Comparison of ENCODE assay signal across 8 mouse cellular contexts in the genomic region with DNA sequence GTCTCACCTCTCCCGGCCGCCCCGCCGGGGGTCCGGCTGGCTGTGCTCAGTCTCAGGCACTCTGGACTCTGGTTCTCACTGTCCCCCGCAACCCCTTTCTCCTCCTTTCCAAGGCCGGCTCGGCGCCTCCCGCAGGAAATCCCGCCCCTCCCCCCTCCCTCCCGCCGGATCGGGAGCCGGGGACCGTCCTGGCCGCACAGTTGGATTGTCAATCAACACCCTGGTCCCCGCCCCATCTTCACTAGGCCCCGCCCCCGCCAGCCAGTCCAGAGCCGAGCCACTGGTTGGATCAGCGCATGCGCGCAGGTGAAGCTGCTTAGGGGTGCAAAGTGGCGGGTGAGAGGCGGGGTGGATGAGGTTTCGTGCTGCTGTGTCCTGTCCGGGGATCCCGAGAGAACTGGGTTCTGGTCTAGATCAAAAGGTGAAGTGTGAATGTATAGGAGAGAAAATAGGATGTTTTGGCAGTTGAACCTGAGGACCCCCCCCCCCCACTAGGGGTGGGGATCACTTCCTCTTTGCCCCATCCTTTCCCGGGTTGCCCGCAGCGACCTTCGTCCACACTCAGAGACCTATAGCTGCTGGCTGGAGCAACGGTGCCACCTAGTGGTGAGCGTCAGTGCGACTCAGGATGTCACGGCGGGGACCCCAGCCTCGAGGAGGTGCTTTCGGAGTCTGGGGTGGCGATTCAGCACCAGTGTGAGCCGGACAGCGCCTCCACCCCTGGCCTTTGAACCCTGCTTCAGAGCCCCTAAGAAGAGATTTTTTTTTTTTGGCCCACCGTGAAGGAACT. TPM values are rescaled to one million over a fixed set of nuclear protein-coding genes. Genes with fewer than 3 reads are reported as not detected.
DNase-seq lines count a peak whose midpoint lies in the region; ATAC-seq and TF ChIP-seq lines count a peak whose summit lies in the region.

TSS of gene Caskin2 (minus strand) at position 133 of the 790 bp plus-strand sequence.

- H3K4me3 ChIP-seq in bone marrow, adult 2 months (replicated peaks; ENCODE audit: control insufficient read depth, low read depth, low read length) = peak within 1 kb of the TSS; percentile 83
- H3K4me3 ChIP-seq in embryonic facial prominence, embryonic 15.5 days (replicated peaks) = peak within 1 kb of the TSS; percentile 81
- peak within 1 kb of the TSS; percentile 84 for H3K4me3 ChIP-seq in kidney, embryonic 14.5 days (ENCODE audit: low read length)
- peak within 1 kb of the TSS; percentile 96 for H3K4me3 ChIP-seq in limb, embryonic 15.5 days

- H3K27ac ChIP-seq in bone marrow, adult 2 months (ENCODE audit: control insufficient read depth, insufficient read depth, low read depth, low read length, poor library complexity) = peak within 1 kb of the TSS; percentile 64
- H3K27ac ChIP-seq in embryonic facial prominence, embryonic 15.5 days (replicated peaks) = peak within 1 kb of the TSS; percentile 90
- H3K27ac ChIP-seq in kidney, embryonic 14.5 days (ENCODE audit: low read depth, low read length) = peak within 1 kb of the TSS; percentile 81
- H3K27ac ChIP-seq in limb, embryonic 15.5 days = peak within 1 kb of the TSS; percentile 88

- ATAC-seq in embryonic facial prominence, embryonic 15.5 days (ENCODE audit: insufficient number of reproducible peaks, low FRiP score, low TSS enrichment, low read depth) = peak; percentile 92
- peak; percentile 90 for ATAC-seq in kidney, embryonic 14.5 days (ENCODE audit: low FRiP score, low TSS enrichment)
- ATAC-seq in limb, embryonic 15.5 days (ENCODE audit: insufficient number of reproducible peaks, low FRiP score, low TSS enrichment, low read depth) = peak; percentile 91

- peak within 1 kb of the TSS; percentile 96 for H3K4me2 ChIP-seq in embryonic facial prominence, embryonic 15.5 days (replicated peaks)
- peak within 1 kb of the TSS; percentile 82 for H3K4me2 ChIP-seq in kidney, embryonic 14.5 days (replicated peaks; ENCODE audit: low read depth, low read length)
- peak within 1 kb of the TSS; percentile 91 for H3K4me2 ChIP-seq in limb, embryonic 15.5 days

- H3K9me3 ChIP-seq in embryonic facial prominence, embryonic 15.5 days (replicated peaks) = no peaks in the 10 kb centered on the region
- H3K9me3 ChIP-seq in kidney, embryonic 14.5 days (ENCODE audit: control insufficient read depth, low read length) = no peaks in the 10 kb centered on the region
- no peaks in the 10 kb centered on the region for H3K9me3 ChIP-seq in limb, embryonic 15.5 days

- no peaks in the 10 kb centered on the region for H3K27me3 ChIP-seq in embryonic facial prominence, embryonic 15.5 days
- H3K27me3 ChIP-seq in kidney, embryonic 14.5 days (ENCODE audit: control insufficient read depth, insufficient read depth, low read length) = no peaks in the 10 kb centered on the region
- no peaks in the 10 kb centered on the region for H3K27me3 ChIP-seq in limb, embryonic 15.5 days

- WGBS in bone marrow, adult 2 months = under 1% methylated on average over 44 of the region's 44 CpGs
- WGBS in embryonic facial prominence, embryonic 15.5 days = under 1% methylated on average over 43 of the region's 44 CpGs
- WGBS in kidney, embryonic 14.5 days = under 1% methylated on average over 42 of the region's 44 CpGs
- WGBS in limb, embryonic 15.5 days = under 1% methylated on average over 43 of the region's 44 CpGs

- 0 out of 2 replicates have a peak, but pooled peaks cover 2% of the 10 kb centered on the region for H3K4me1 ChIP-seq in bone marrow, adult 2 months (ENCODE audit: control insufficient read depth, insufficient read depth, low read length)
- peaks cover 57% of the 10 kb centered on the region for H3K4me1 ChIP-seq in embryonic facial prominence, embryonic 15.5 days
- H3K4me1 ChIP-seq in kidney, embryonic 14.5 days (ENCODE audit: control insufficient read depth, insufficient read depth, low read length) = peaks cover 45% of the 10 kb centered on the region
- H3K4me1 ChIP-seq in limb, embryonic 15.5 days = peaks cover 60% of the 10 kb centered on the region

- peak; percentile 99 for TF ChIP-seq CTCF in bone marrow, adult 2 months (IDR thresholded peaks at IDR 0.05; ENCODE audit: control insufficient read depth, insufficient read depth, low read length)

- peaks cover 20% of the 10 kb centered on the region for H3K36me3 ChIP-seq in embryonic facial prominence, embryonic 15.5 days
- H3K36me3 ChIP-seq in kidney, embryonic 14.5 days (ENCODE audit: control insufficient read depth, insufficient read depth, low read length) = peaks cover 15% of the 10 kb centered on the region; the same call in 1 of the 2 replicates
- peaks cover 29% of the 10 kb centered on the region for H3K36me3 ChIP-seq in limb, embryonic 15.5 days

- peak within 1 kb of the TSS; percentile 78 for H3K9ac ChIP-seq in embryonic facial prominence, embryonic 15.5 days
- peak within 1 kb of the TSS; percentile 84 for H3K9ac ChIP-seq in kidney, embryonic 14.5 days (ENCODE audit: low read depth, low read length)
- peak within 1 kb of the TSS; percentile 79 for H3K9ac ChIP-seq in limb, embryonic 15.5 days

- DNase-seq in 416B (ENCODE audit: low read depth) = peak; percentile 93
- peak; percentile 94 to 95 for DNase-seq in heart, adult 9 months (ENCODE audit: low spot score in 2 of 2)
- peak; percentile 86 to 88 for DNase-seq in monocyte, adult 2 months (ENCODE audit: low read depth in 1 of 2, low spot score in 2 of 2)
- peak; percentile 93 to 94 for DNase-seq in spleen, postnatal 36 days (ENCODE audit: low spot score in 2 of 2)

- no peak; the same call in 1 of the 2 replicates for TF ChIP-seq POLR2A in bone marrow, adult 2 months (IDR thresholded peaks at IDR 0.05; ENCODE audit: borderline replicate concordance, control insufficient read depth, low read depth, low read length)

RNA-seq across cellular contexts. Expression of gene Caskin2, which starts in this region (rescaled TPM):
- polyA plus RNA-seq in bone marrow, adult 2 months (2011; ENCODE audit: insufficient read depth, insufficient read length, low replicate concordance, missing spikeins) = 4.2 and 6.7 TPM in 2 replicates
- 19.0 TPM in 2 replicates for polyA plus RNA-seq in embryonic facial prominence, embryonic 15.5 days (2015; fragmentation: Nextera tagmentation; extraction: Ambion mirVana)
- polyA plus RNA-seq in kidney, embryonic 14.5 days (2014; fragmentation: Nextera tagmentation; extraction: Ambion mirVana) = 14.2 and 17.5 TPM in 2 replicates
- polyA plus RNA-seq in limb, embryonic 15.5 days (2015; fragmentation: Nextera tagmentation; extraction: Ambion mirVana) = 16.5 and 17.9 TPM in 2 replicates

Comparison
In these comparisons a context has a peak if more than half of its experiments do, and no peak if none do; other contexts are left out.
1. Peak in every context shown above with its lines: DNase-seq, ATAC-seq, H3K4me3 ChIP-seq and H3K27ac ChIP-seq.